Mouse (Mus musculus) midbrain, embryonic 12.5 days (tissue): ENCODE results near the gene Rpl26. TPM values are rescaled to one million over a fixed set of nuclear protein-coding genes. Genes with fewer than 3 reads are reported as not detected.

Experiments used
- ATAC-seq: fragments of 200-750 bp; cut with Nextera tagmentation; 2 replicates; pipeline ENCODE4 v1.8.0; 2017; ENCODE audit warnings: low read depth, moderate TSS enrichment, moderate library complexity; ENCODE audit not compliant: low FRiP score
- H3K27ac ChIP-seq: fragments of 300-500 bp; sonication (generic); replicated peaks from 2 replicates; pipeline ENCODE4 v1.5.1; 2016; ENCODE audit warnings: mild to moderate bottlenecking
- H3K27me3 ChIP-seq: fragments of 300-500 bp; sonication (generic); 2 replicates; pipeline ENCODE4 v1.6.1; 2016; ENCODE audit warnings: mild to moderate bottlenecking
- H3K36me3 ChIP-seq: fragments of 300-500 bp; sonication (generic); 2 replicates; pipeline ENCODE4 v1.6.1; 2016
- H3K4me1 ChIP-seq: fragments of 300-500 bp; sonication (generic); 2 replicates; pipeline ENCODE4 v1.6.1; 2016
- H3K4me2 ChIP-seq: fragments of 300-500 bp; sonication (generic); replicated peaks from 2 replicates; pipeline ENCODE4 v1.6.1; 2016; ENCODE audit warnings: mild to moderate bottlenecking, moderate library complexity
- H3K4me3 ChIP-seq: fragments of 300-500 bp; sonication (generic); 2 replicates; pipeline ENCODE4 v1.5.1; 2016; ENCODE audit warnings: mild to moderate bottlenecking
- H3K9ac ChIP-seq: fragments of 300-500 bp; sonication (generic); replicated peaks from 2 replicates; pipeline ENCODE4 v1.6.1; 2016; ENCODE audit warnings: mild to moderate bottlenecking, moderate library complexity
- H3K9me3 ChIP-seq: fragments of 300-500 bp; sonication (generic); 2 replicates; pipeline ENCODE4 v1.6.1; 2016; ENCODE audit warnings: mild to moderate bottlenecking
- WGBS: fragments of 180-500 bp; shearing (Covaris S2); methylation state at CpG from one replicate; pipeline ENCODE4 v1.1.7; 2016; 5-methylcytosine and 5-hydroxymethylcytosine counted together
- polyA plus RNA-seq: library from polyadenylated mRNA; unstranded; fragments of >200 nt; fragmentation: Nextera tagmentation; extraction: Ambion mirVana; gene quantifications from 2 replicates; pipeline ENCODE4 v1.2.1, GENCODE M21; 2016

Rpl26 gene
- polyA plus RNA-seq, 1 experiment from 2014 or later = 743 TPM

DNA sequence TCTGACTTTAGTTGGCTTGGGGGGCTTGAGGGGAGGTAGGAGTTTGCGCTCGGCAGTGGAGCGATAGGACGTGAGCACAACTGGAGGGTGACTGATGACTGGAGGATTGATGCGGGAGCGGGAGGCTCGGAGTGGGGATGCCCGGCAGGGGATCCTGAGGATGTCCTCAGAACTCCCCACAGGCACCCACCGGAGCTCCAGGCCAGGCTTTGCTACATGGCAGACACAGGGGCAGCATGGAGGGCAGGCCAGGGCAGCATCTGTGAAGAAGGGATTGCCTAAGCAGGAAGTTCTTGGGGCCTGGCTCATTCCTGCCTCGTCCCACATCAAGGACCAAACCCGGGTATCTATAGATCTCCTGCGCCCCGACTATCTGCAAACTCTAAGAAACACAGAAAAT is 52.5 kb downstream of the Rpl26 start:
- H3K4me1 ChIP-seq = peaks cover 14% of the 10 kb centered on the region
- 6% methylated on average over 13 of the region's 13 CpGs for WGBS
- no peak overlapping the region for H3K9ac ChIP-seq
- H3K36me3 ChIP-seq = no peaks in the 10 kb centered on the region
- no peak for ATAC-seq
- no peaks in the 10 kb centered on the region for H3K9me3 ChIP-seq
- no peak overlapping the region for H3K27ac ChIP-seq
- H3K4me2 ChIP-seq = peak overlapping the region; percentile 59
- H3K27me3 ChIP-seq = peaks cover 73% of the 10 kb centered on the region
- H3K4me3 ChIP-seq = peak overlapping the region; percentile 37

DNA sequence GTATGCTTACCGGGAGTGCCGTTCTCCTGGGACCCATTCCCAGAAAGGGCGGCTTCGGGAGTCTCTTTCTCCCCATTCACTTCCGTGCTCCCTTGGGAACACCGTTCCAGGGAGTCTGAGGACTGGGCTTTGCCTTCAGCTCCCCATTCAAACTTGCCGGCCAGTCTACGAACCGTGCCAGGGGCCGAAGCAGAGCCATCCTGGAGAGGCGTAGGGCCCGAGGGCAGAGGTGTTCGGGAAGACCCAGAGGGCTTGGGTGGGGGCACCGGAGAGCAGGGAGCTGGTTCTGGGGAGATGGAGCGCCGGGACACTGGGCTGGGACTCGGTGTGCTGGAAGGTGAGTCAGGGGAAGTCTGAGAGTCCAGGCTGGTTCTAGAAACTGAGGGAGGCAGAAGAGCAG is 53.0 kb downstream of the Rpl26 start:
- Histone ChIP-seq H3K9ac (peak overlapping the region; percentile 50), H3K4me2 (peak overlapping the region; percentile 59), H3K27ac (no peak overlapping the region), H3K4me3 (peak overlapping the region; percentile 37), H3K36me3 (no peaks in the 10 kb centered on the region), H3K4me1 (peaks cover 14% of the 10 kb centered on the region), H3K9me3 (no peaks in the 10 kb centered on the region), H3K27me3 (peaks cover 72% of the 10 kb centered on the region)
- 1% methylated on average over 17 of the region's 17 CpGs for WGBS
- no peak for ATAC-seq

DNA sequence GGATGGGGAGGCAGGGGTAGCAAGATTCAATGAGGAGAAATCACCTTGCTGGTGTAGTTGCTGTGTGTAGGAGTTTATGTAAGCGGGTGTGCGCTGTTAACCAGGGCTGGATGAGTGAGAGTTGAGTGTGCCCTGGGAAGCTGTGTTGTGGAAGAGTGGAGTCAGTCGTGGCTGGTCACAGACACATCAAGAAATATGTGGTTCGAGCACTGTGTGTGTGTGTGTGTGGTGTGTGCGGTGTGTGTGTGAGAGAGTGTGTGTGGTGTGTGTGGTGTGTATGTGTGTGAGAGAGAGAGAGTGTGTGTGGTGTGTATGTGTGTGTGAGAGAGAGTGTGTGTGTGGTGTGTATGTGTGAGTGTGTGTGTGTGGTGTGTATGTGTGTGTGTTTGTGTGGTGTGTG is 54.1 kb downstream of the Rpl26 start:
- Histone ChIP-seq H3K27me3 (peaks cover 66% of the 10 kb centered on the region), H3K4me3 (0 out of 2 replicates have a peak overlapping the region, but pooled peaks have one; percentile 37), H3K9ac (peak overlapping the region; percentile 50)

DNA sequence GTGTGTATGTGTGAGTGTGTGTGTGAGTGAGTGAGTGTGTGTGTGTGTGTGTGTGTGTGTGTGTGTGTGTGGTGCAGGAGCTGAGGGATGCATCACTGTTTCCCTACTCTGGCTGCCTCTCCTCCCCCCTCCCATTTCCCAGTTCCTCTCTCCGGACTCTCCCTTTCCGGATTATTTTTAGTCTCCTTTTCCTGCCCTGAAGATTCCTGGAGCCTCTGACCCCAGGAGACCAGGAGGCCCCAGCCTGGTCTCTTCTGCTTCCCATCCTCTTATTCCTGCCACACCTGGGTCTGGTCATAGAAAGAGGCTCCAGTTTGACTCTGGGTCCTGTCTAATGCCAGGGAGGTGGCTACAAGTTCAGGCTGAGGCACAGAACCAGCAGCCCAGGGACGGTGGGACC is 54.7 kb downstream of the Rpl26 start:
- no peak overlapping the region for H3K4me3 ChIP-seq
- no peaks in the 10 kb centered on the region for H3K9me3 ChIP-seq
- H3K9ac ChIP-seq = no peak overlapping the region
- H3K4me2 ChIP-seq = no peak overlapping the region
- H3K27ac ChIP-seq = no peak overlapping the region
- no peak for ATAC-seq
- WGBS = 31% methylated on average over 2 of the region's 3 CpGs
- H3K36me3 ChIP-seq = no peaks in the 10 kb centered on the region
- peaks cover 64% of the 10 kb centered on the region for H3K27me3 ChIP-seq
- H3K4me1 ChIP-seq = peaks cover 14% of the 10 kb centered on the region

More for the DNA sequence above, 54.1 kb downstream of the Rpl26 start:
- H3K36me3 ChIP-seq = no peaks in the 10 kb centered on the region
- WGBS = 66% methylated on average over 5 of the region's 5 CpGs
- H3K4me2 ChIP-seq = peak overlapping the region; percentile 59
- no peak overlapping the region for H3K27ac ChIP-seq
- peaks cover 14% of the 10 kb centered on the region for H3K4me1 ChIP-seq
- no peaks in the 10 kb centered on the region for H3K9me3 ChIP-seq
- no peak for ATAC-seq

Other genes starting within 250 kb of the Rpl26 start
- 164 and 167 TPM in 2 replicates for gene Myh10, start 210.0 kb upstream of the Rpl26 start, polyA plus RNA-seq
- 60.4 and 65.3 TPM in 2 replicates for gene Ndel1, start 29.7 kb upstream of the Rpl26 start, polyA plus RNA-seq
- gene Rnf222, start 13.0 kb upstream of the Rpl26 start, polyA plus RNA-seq = 0.10 TPM in 1 of 2 replicates, not detected in the other
- gene Odf4, start 25.5 kb downstream of the Rpl26 start, polyA plus RNA-seq = 0.20 TPM in 1 of 2 replicates, not detected in the other
- gene Arhgef15, start 55.9 kb downstream of the Rpl26 start, polyA plus RNA-seq = 5.9 and 6.7 TPM in 2 replicates
- gene Slc25a35, start 66.5 kb downstream of the Rpl26 start, polyA plus RNA-seq = 1.7 and 1.9 TPM in 2 replicates
- gene Rangrf, start 73.6 kb downstream of the Rpl26 start, polyA plus RNA-seq = 39.2 and 42.1 TPM in 2 replicates
- 34.7 and 38.7 TPM in 2 replicates for gene Pfas, start 106.9 kb downstream of the Rpl26 start, polyA plus RNA-seq
- gene Ctc1, start 114.3 kb downstream of the Rpl26 start, polyA plus RNA-seq = 72.4 and 77.1 TPM in 2 replicates
- gene Aurkb, start 144.1 kb downstream of the Rpl26 start, polyA plus RNA-seq = 139 and 142 TPM in 2 replicates
- gene Borcs6, start 158.1 kb downstream of the Rpl26 start, polyA plus RNA-seq = 13.3 and 16.3 TPM in 2 replicates
- 45.1 and 48.3 TPM in 2 replicates for gene Tmem107, start 169.2 kb downstream of the Rpl26 start, polyA plus RNA-seq
- 123 and 131 TPM in 2 replicates for gene Vamp2, start 186.9 kb downstream of the Rpl26 start, polyA plus RNA-seq
- 9.8 and 10.9 TPM in 2 replicates for gene Per1, start 193.6 kb downstream of the Rpl26 start, polyA plus RNA-seq
- 0.21 and 0.38 TPM in 2 replicates for gene Hes7, start 218.8 kb downstream of the Rpl26 start, polyA plus RNA-seq
- 0.18 and 0.29 TPM in 2 replicates for gene 9130213A22Rik, start 221.0 kb downstream of the Rpl26 start, polyA plus RNA-seq
- gene Aloxe3, start 224.3 kb downstream of the Rpl26 start, polyA plus RNA-seq = 0.66 and 0.67 TPM in 2 replicates